Mouse (Mus musculus) myocyte (in vitro differentiated cells): ENCODE data around the gene Dbh. TPM values are rescaled to one million over a fixed set of nuclear protein-coding genes. Genes with fewer than 3 reads are reported as not detected.
A peak's percentile ranks its signal among the peaks of the same experiment; 100 is the strongest.

ENCODE experiments used
- H3K27me3 ChIP-seq: one replicate; pipeline ENCODE4 v1.6.1; 2011; ENCODE audit not compliant: control insufficient read depth, insufficient read depth, insufficient read length
- H3K36me3 ChIP-seq: one replicate; pipeline ENCODE4 v1.6.1; 2011; ENCODE audit not compliant: control insufficient read depth, insufficient read depth
- H3K4me2 ChIP-seq: one replicate; pipeline ENCODE4 v1.6.1; 2011; ENCODE audit warnings: low read depth, control low read depth
- H3K4me3 ChIP-seq: one replicate; pipeline ENCODE4 v1.5.1; 2011; ENCODE audit warnings: mild to moderate bottlenecking, control low read depth, moderate library complexity
- H3K79me2 ChIP-seq: one replicate; pipeline ENCODE4 v1.6.1; 2011; ENCODE audit not compliant: control insufficient read depth, insufficient read depth
- H3ac ChIP-seq: one replicate; pipeline ENCODE4 v1.6.1; 2011; ENCODE audit not compliant: control insufficient read depth, insufficient read length
- CEBPB ChIP-seq: IDR thresholded peaks from 2 replicates; pipeline ENCODE4 v1.6.1; 2011; ENCODE audit warnings: mild to moderate bottlenecking, moderate library complexity; ENCODE audit not compliant: poor library complexity, insufficient read depth, severe bottlenecking
- E2F4 ChIP-seq: IDR thresholded peaks from one replicate; pipeline ENCODE4 v1.6.1; 2011; ENCODE audit warnings: mild to moderate bottlenecking, control low read depth, moderate library complexity; ENCODE audit not compliant: insufficient read depth
- MAX ChIP-seq: IDR thresholded peaks from one replicate; pipeline ENCODE4 v1.6.1; 2011; ENCODE audit warnings: low read depth, mild to moderate bottlenecking, control low read depth
- MYOD1 ChIP-seq, 3 experiments: IDR thresholded peaks; one replicate each; pipeline ENCODE4 v1.6.1; 2011; ENCODE audit warnings: control low read depth in 2 of 3, low read depth in 2 of 3, mild to moderate bottlenecking in 2 of 3, moderate library complexity in 1 of 3; ENCODE audit not compliant: insufficient read length in 2 of 3, control insufficient read depth in 1 of 3
- MYOG ChIP-seq, 3 experiments: IDR thresholded peaks; one replicate each; pipeline ENCODE4 v1.6.1; 2011; ENCODE audit warnings: control low read depth in 2 of 3, low read depth in 2 of 3, mild to moderate bottlenecking in 2 of 3; ENCODE audit not compliant: insufficient read length in 2 of 3, control insufficient read depth in 1 of 3, insufficient read depth in 1 of 3
- POLR2A ChIP-seq: IDR thresholded peaks from one replicate; pipeline ENCODE4 v1.6.1; 2011; ENCODE audit warnings: low read depth, mild to moderate bottlenecking, control low read depth, moderate library complexity; ENCODE audit not compliant: insufficient read length
- POLR2AphosphoS2 ChIP-seq: IDR thresholded peaks from one replicate; pipeline ENCODE4 v1.6.1; 2011; ENCODE audit warnings: low read depth, control low read depth; ENCODE audit not compliant: insufficient read length
- REST ChIP-seq: IDR thresholded peaks from one replicate; pipeline ENCODE4 v1.6.1; 2011; ENCODE audit warnings: mild to moderate bottlenecking, control low read depth, moderate library complexity; ENCODE audit not compliant: insufficient read depth, insufficient read length
- SRF ChIP-seq: IDR thresholded peaks from one replicate; pipeline ENCODE4 v1.6.1; 2011; ENCODE audit warnings: low read depth; ENCODE audit not compliant: control insufficient read depth, insufficient read length
- TCF12 ChIP-seq: IDR thresholded peaks from one replicate; pipeline ENCODE4 v1.6.1; 2011; ENCODE audit warnings: mild to moderate bottlenecking, control low read depth; ENCODE audit not compliant: poor library complexity, insufficient read depth, severe bottlenecking
- TCF3 ChIP-seq: IDR thresholded peaks from one replicate; pipeline ENCODE4 v1.6.1; 2011; ENCODE audit warnings: low read depth, control low read depth; ENCODE audit not compliant: insufficient read length
- USF1 ChIP-seq: IDR thresholded peaks from one replicate; pipeline ENCODE4 v1.6.1; 2011; ENCODE audit warnings: low read depth, mild to moderate bottlenecking, control low read depth, moderate library complexity
- polyA plus RNA-seq: library from polyadenylated mRNA; unstranded; fragments of >200 nt; fragmentation: generic; extraction: Trizol; gene quantifications from one replicate; pipeline ENCODE4 v1.2.1, GENCODE M21; 2012; ENCODE audit warnings: missing spikeins

The Dbh gene
- polyA plus RNA-seq, 1 experiment: 8.2 TPM

DNA sequence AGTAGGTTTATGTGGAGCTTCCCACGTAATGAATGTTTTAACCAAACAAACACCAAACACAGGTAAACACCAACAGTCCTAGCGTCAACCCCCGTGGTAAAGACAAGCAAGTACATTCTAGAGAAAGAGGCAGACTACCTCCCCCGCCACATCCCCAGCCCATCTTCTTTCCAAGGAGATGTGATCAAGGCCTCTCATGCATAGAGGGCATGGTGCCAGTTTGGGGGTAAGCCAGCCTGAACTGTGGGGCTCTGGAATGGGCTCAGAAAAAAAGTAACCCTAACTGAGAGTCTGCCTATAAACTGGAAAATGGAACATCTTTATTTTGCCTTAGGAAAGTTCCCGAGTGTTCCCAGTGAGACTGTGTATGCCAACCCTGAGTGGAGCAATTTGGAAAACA is 29.1 kb upstream of the Dbh start:
- Histone ChIP-seq H3K4me3 (no peak overlapping the region), H3K79me2 (no peaks in the 10 kb centered on the region), H3K36me3 (no peaks in the 10 kb centered on the region), H3ac (no peak overlapping the region), H3K27me3 (peaks cover 77% of the 10 kb centered on the region), H3K4me2 (no peak overlapping the region)
- no peak for TF ChIP-seq MYOG (IDR thresholded peaks at IDR 0.05; ENCODE audit: control insufficient read depth in 1 of 3, insufficient read depth in 1 of 3, insufficient read length in 2 of 3, low read depth in 2 of 3)
- TF ChIP-seq MAX: no peak
- no peak for TF ChIP-seq E2F4
- no peak for TF ChIP-seq TCF3
- no peak for TF ChIP-seq TCF12
- no peak for TF ChIP-seq USF1
- no peak for TF ChIP-seq SRF
- no peak for TF ChIP-seq MYOD1 (IDR thresholded peaks at IDR 0.05; ENCODE audit: control insufficient read depth in 1 of 3, insufficient read length in 2 of 3, low read depth in 2 of 3)
- TF ChIP-seq POLR2AphosphoS2: no peak
- no peak for TF ChIP-seq CEBPB
- no peak for TF ChIP-seq REST
- TF ChIP-seq POLR2A: no peak

- H3K36me3 ChIP-seq: no peaks in the 10 kb centered on the region
- H3K27me3 ChIP-seq: peaks cover 77% of the 10 kb centered on the region
- no peaks in the 10 kb centered on the region for H3K79me2 ChIP-seq
- no peak overlapping the region for H3K4me3 ChIP-seq
- H3K4me2 ChIP-seq: no peak overlapping the region
- TF ChIP-seq E2F4 (no peak), TCF3 (no peak), MAX (no peak), TCF12 (no peak), POLR2A (no peak), POLR2AphosphoS2 (no peak), MYOG (IDR thresholded peaks at IDR 0.05; ENCODE audit: control insufficient read depth in 1 of 3, insufficient read depth in 1 of 3, insufficient read length in 2 of 3, low read depth in 2 of 3) (no peak)
- no peak overlapping the region for H3ac ChIP-seq
Measured at GRCm38 (mm10) chr2:27136336-27136735, 28.7 kb upstream of the Dbh start.

GRCm38 (mm10) chr2:27136789-27137188 is 28.2 kb upstream of the Dbh start:
- TF ChIP-seq USF1: no peak
- no peak for TF ChIP-seq TCF12
- TF ChIP-seq MYOG (IDR thresholded peaks at IDR 0.05; ENCODE audit: control insufficient read depth in 1 of 3, insufficient read depth in 1 of 3, insufficient read length in 2 of 3, low read depth in 2 of 3): no peak
- TF ChIP-seq POLR2A: no peak
- TF ChIP-seq CEBPB: no peak
- no peak for TF ChIP-seq SRF
- no peak for TF ChIP-seq MYOD1 (IDR thresholded peaks at IDR 0.05; ENCODE audit: control insufficient read depth in 1 of 3, insufficient read length in 2 of 3, low read depth in 2 of 3)
- TF ChIP-seq E2F4: no peak
- TF ChIP-seq POLR2AphosphoS2: no peak
- TF ChIP-seq MAX: no peak
- no peak for TF ChIP-seq TCF3
- no peak for TF ChIP-seq REST
- Histone ChIP-seq H3K27me3 (peaks cover 80% of the 10 kb centered on the region), H3K4me3 (no peak overlapping the region), H3K4me2 (no peak overlapping the region), H3K79me2 (no peaks in the 10 kb centered on the region), H3ac (no peak overlapping the region), H3K36me3 (no peaks in the 10 kb centered on the region)

DNA sequence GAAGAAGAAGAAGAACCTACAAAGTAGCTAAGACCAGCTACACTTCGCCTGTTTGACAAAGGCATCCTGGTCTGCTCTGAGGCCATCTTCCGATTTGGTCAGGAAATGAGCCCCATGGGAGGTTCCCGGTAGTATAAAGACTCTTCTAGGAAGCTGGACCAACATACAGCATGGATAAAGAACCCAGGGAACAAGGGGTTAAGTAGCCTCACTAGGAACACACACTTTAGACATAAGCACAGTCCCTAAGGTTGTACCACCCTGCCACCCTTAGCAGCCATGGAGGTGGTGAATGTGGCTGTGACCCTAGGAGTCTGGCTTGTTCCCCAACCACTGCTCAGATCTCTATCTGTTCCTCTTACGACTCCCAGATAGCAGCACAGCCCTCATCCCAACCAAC is 26.7 kb upstream of the Dbh start:
- no peak overlapping the region for H3K4me2 ChIP-seq
- no peaks in the 10 kb centered on the region for H3K79me2 ChIP-seq
- no peak overlapping the region for H3K4me3 ChIP-seq
- H3K36me3 ChIP-seq: no peaks in the 10 kb centered on the region
- peaks cover 79% of the 10 kb centered on the region for H3K27me3 ChIP-seq
- H3ac ChIP-seq: no peak overlapping the region
- TF ChIP-seq E2F4: no peak
- no peak for TF ChIP-seq MYOG (IDR thresholded peaks at IDR 0.05; ENCODE audit: control insufficient read depth in 1 of 3, insufficient read depth in 1 of 3, insufficient read length in 2 of 3, low read depth in 2 of 3)
- no peak for TF ChIP-seq REST
- TF ChIP-seq USF1: no peak
- no peak for TF ChIP-seq MAX
- TF ChIP-seq POLR2AphosphoS2: no peak
- no peak for TF ChIP-seq TCF3
- no peak for TF ChIP-seq TCF12

DNA sequence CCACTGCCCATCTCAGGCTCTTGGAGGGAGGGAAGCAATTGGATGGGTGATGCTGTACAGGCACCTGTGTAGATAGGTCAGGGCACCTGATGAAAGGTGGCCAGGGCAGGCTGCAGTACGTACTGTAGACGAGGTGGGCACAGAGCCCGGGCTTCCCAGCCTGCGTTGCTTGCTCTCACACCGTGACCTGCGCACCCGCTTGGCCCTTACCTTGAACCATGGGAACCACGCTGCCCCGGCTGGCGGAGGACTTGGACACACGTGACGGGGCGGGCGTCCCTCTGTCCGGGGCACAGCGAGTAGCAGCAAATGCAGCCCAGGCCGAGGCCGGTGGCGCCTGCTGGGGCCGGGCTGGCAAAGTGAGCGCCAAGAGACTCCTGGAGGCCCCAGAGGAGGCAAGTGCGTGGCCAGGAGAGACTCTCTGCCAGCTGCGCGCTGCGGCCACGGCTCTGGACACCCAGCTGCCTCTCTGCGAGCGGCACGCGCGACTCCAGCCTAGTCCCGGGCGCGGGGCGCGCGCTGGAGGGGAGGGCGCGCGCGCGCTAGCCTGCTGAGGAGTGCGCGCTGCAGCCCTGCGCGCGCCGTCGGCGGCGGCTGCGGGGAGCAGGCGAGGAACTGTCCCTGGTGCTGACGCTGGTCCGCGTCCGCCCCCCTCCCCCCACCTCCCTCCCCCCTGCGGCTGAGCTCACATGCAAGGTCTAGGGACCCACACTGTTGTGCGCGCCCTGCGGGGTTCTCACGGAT is 22.9 kb upstream of the Dbh start, which contains the start of gene Fam163b:
Fam163b (minus strand) TSS at position 542 of the 744 bp plus-strand sequence.
- TF ChIP-seq MYOG (IDR thresholded peaks at IDR 0.05; ENCODE audit: control insufficient read depth in 1 of 3, insufficient read depth in 1 of 3, insufficient read length in 2 of 3, low read depth in 2 of 3): no peak
- TF ChIP-seq USF1: no peak
- TF ChIP-seq E2F4: no peak
- TF ChIP-seq POLR2AphosphoS2: no peak
- TF ChIP-seq TCF3: no peak
- peak; percentile 86 for TF ChIP-seq REST
- H3K36me3 ChIP-seq: no peaks in the 10 kb centered on the region
- H3ac ChIP-seq: no peak within 1 kb of the TSS
- peaks cover 55% of the 10 kb centered on the region for H3K27me3 ChIP-seq
- no peak within 1 kb of the TSS for H3K4me2 ChIP-seq
- H3K4me3 ChIP-seq: no peak within 1 kb of the TSS
- H3K79me2 ChIP-seq: no peaks in the 10 kb centered on the region
